Mouse (Mus musculus): ENCODE results near the gene Plekha4.

GRCm38 (mm10) chr7:45565446-45565845, 39.3 kb downstream of the Plekha4 start:
- TF ChIP-seq CTCF (IDR thresholded peaks at IDR 0.05; ENCODE audit: extremely low read depth, insufficient read length, insufficient replicate concordance, low read depth, low read length) (no peak), POLR2A (IDR thresholded peaks at IDR 0.05; ENCODE audit: low read depth, low read length) (no peak)
